Mouse (Mus musculus) kidney, adult 2 months (tissue): ENCODE results near the gene Ndel1. TPM values are rescaled to one million over a fixed set of nuclear protein-coding genes. Genes with fewer than 3 reads are reported as not detected.

Source experiments
- DNase-seq: peaks from one replicate; pipeline ENCODE4 v3.0.0; 2021
- H3K27ac ChIP-seq: fragments of 200-500 bp; 2 replicates; pipeline ENCODE4 v1.5.1; 2012; ENCODE audit warnings: low read depth, low read length, control low read depth, inconsistent platforms; ENCODE audit not compliant: insufficient read depth
- H3K27me3 ChIP-seq: fragments of 200-500 bp; replicated peaks from 2 replicates; pipeline ENCODE4 v1.6.1; 2012; ENCODE audit warnings: mild to moderate bottlenecking, moderate library complexity, low read length, inconsistent platforms; ENCODE audit not compliant: control insufficient read depth, insufficient read depth
- H3K36me3 ChIP-seq: fragments of 200-500 bp; 2 replicates; pipeline ENCODE4 v1.6.1; 2012; ENCODE audit warnings: mild to moderate bottlenecking, moderate library complexity, low read length, inconsistent platforms; ENCODE audit not compliant: control insufficient read depth, insufficient read depth
- H3K4me1 ChIP-seq: fragments of 200-500 bp; 2 replicates; pipeline ENCODE4 v1.6.1; 2011; ENCODE audit warnings: low read length; ENCODE audit not compliant: control insufficient read depth, insufficient read depth
- H3K4me3 ChIP-seq: fragments of 200-500 bp; 2 replicates; pipeline ENCODE4 v1.5.1; 2011; ENCODE audit warnings: mild to moderate bottlenecking, low read depth, low read length, control low read depth; ENCODE audit not compliant: insufficient read depth
- CTCF ChIP-seq: fragments of 200-500 bp; conservative IDR thresholded peaks from 2 replicates; pipeline ENCODE4 v1.5.1; 2011; ENCODE audit warnings: low read depth, mild to moderate bottlenecking, control low read depth, low read length, moderate library complexity, mixed read lengths; ENCODE audit not compliant: insufficient read depth, insufficient read length
- POLR2A ChIP-seq: fragments of 200-500 bp; IDR thresholded peaks from one replicate; pipeline ENCODE4 v1.6.1; 2011; ENCODE audit warnings: low read depth, low read length, control low read depth
- WGBS: fragments of 180-500 bp; shearing (Covaris S2); methylation state at CpG from one replicate; pipeline ENCODE4 v1.1.7; 2018; 5-methylcytosine and 5-hydroxymethylcytosine counted together
- polyA plus RNA-seq: library from polyadenylated mRNA; depleted of rRNA; stranded (reverse); fragments of >200 nt; gene quantifications from 2 replicates; pipeline ENCODE4 v1.2.3, GENCODE M21; 2012

Gene Ndel1
- polyA plus RNA-seq, 1 experiment = 88.9 TPM

DNA sequence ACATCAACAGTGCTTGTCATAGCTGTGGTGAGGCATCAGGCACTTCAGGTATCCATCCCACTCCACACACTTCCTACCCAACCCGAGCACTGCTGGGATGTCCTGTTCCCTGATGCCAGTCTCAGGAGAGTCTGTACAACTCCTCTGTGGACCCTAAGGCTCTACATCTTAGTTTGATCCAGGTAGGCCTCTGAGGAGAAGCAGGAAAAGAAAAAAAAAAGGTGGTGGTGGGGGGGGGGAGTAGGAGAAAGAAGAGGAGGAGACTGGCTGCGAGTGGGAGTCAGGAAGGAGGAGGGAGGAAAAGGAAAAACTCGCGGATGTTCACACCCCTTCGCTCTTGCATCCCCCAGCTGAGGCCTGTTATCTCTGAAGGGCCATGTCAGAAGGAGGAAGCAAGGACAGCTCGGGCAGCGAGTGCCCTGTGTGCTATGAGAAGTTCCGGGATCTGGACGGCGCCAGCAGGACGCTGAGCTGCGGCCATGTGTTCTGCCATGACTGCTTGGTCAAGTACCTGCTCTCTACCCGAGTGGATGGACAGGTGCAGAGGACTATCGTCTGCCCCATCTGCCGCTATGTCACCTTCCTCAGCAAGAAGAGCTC, 20.7 kb upstream of the Ndel1 start:
- DNase-seq = peak; percentile 42
- TF ChIP-seq CTCF = no peak
- TF ChIP-seq POLR2A = no peak

DNA sequence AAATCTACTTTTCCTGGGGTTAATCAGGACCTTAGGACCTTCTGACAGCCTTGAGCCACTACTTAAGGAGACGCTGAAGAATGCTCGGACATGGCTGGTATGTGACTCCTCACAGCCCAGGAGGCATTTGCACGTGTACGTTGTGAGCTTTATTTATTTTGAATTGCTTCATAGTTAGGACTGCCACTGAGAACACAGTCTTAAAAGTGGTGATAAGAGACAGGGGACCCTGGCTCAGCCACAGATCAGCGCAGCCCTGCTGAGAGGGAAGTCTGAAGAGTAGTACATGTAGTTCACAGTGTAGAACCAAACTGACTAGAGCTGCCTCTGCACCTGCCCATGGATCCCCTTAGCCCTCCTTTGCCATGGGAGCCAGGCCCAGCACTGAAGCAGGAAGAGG, 20.2 kb upstream of the Ndel1 start:
- H3K27me3 ChIP-seq = no peaks in the 10 kb centered on the region
- no peaks in the 10 kb centered on the region for H3K4me1 ChIP-seq
- no peak for DNase-seq
- H3K27ac ChIP-seq = no peak overlapping the region
- TF ChIP-seq POLR2A (no peak), CTCF (no peak)
- H3K4me3 ChIP-seq = no peak overlapping the region
- H3K36me3 ChIP-seq = no peaks in the 10 kb centered on the region
- WGBS = 74% methylated on average over 5 of the region's 5 CpGs

More for the DNA sequence above, 20.7 kb upstream of the Ndel1 start:
- H3K27ac ChIP-seq = peak overlapping the region; percentile 21; the same call in 1 of the 2 replicates
- WGBS = 48% methylated on average over 15 of the region's 15 CpGs
- no peaks in the 10 kb centered on the region for H3K27me3 ChIP-seq
- H3K36me3 ChIP-seq = no peaks in the 10 kb centered on the region
- H3K4me3 ChIP-seq = no peak overlapping the region
- H3K4me1 ChIP-seq = no peaks in the 10 kb centered on the region

DNA sequence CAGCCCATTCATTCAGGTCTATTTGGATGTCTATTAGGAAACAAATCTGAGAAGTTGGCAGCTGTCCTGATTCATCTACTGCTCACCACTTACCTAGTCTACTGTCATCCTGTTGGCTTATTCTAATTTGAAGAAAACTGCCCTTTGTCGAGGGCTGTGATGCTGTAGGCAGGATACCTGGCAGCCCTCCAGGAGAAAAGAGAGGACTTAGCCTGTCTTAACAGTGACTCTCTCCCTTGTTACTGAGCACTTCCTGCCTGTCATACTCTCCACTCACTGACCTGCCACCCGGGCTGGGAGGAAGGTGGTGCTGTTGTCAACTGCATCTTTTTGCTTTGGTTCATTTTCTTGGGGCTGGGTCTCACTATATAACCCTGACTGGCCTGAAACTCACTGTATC, 19.0 kb upstream of the Ndel1 start:
- no peak overlapping the region for H3K27ac ChIP-seq
- TF ChIP-seq CTCF (no peak), POLR2A (no peak)
- WGBS = 15% methylated on average over 2 of the region's 2 CpGs
- H3K27me3 ChIP-seq = no peaks in the 10 kb centered on the region
- no peaks in the 10 kb centered on the region for H3K36me3 ChIP-seq
- DNase-seq = peak; percentile 28
- H3K4me1 ChIP-seq = no peaks in the 10 kb centered on the region
- no peak overlapping the region for H3K4me3 ChIP-seq

DNA sequence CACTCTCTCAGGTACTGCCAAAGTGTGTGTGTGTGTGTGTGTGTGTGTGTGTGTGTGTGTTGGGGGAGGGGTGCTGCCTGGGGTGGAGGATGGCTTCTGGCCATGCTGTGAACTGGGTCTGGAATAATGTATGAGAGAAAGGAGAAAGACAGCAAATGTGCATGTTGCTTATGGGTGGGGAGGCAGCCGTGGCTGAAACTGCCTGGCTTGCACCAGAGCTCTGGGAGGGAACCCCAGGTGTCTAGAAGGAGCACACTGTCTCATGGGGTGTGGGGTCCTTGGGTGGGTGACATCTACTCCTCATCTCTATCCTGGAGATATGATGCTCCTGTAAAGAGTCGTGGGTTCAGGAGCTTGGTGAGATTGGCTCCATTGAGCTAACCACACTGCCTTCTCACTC, 17.0 kb upstream of the Ndel1 start:
- H3K36me3 ChIP-seq = no peaks in the 10 kb centered on the region
- no peaks in the 10 kb centered on the region for H3K27me3 ChIP-seq
- H3K27ac ChIP-seq = no peak overlapping the region
- no peak for DNase-seq
- whole genome bisulfite sequencing = 75% methylated on average over 2 of the region's 2 CpGs
- no peaks in the 10 kb centered on the region for H3K4me1 ChIP-seq
- no peak for TF ChIP-seq CTCF
- no peak for TF ChIP-seq POLR2A
- H3K4me3 ChIP-seq = no peak overlapping the region

DNA sequence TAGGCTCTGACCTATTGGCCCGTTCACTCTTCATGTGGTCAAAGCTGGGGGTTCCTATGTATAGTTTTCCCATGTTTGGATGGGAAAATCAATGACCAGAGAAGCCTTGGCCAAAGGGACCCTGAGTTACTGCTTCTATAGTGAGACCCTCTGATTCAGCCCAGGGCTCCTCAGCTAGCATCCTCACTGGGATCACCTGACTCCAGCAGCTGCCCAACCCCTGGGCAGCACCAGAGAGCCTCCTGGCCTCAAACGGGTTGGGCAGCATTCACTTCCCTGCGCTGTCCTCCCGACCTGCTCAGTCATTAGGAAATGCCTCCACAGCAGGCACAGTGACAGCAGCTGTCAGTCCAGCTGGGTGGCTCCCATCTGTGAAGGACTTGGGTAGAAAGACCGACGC, 16.6 kb upstream of the Ndel1 start, which contains the start of gene Rnf222:
TSS of gene Rnf222 (plus strand) at position 301 of the 400 bp plus-strand sequence.
- H3K4me3 ChIP-seq = no peak within 1 kb of the TSS
- H3K36me3 ChIP-seq = no peaks in the 10 kb centered on the region
- TF ChIP-seq CTCF = no peak
- no peak for TF ChIP-seq POLR2A
- H3K4me1 ChIP-seq = no peaks in the 10 kb centered on the region
- H3K27me3 ChIP-seq = no peaks in the 10 kb centered on the region
- H3K27ac ChIP-seq = no peak within 1 kb of the TSS
- no peak for DNase-seq
- WGBS = 42% methylated on average over 6 of the region's 6 CpGs

DNA sequence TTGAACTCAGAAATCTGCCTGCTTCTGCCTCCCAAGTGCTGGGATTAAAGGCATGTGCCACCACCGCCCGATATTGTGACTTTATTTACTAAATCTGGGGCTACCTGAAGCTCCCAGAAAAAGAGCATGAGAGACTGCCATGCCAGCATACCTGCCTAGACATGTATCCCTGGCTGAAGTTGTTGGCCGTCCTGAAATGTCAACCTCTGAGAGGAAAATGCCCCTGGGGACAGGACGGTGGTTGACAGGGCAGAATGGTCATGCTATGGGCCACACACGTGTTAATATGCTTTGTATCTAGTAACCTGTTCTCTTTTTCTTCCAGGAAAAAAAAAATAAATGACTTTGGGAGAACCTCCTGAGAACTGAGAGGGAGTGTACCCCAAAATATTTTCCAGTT, 14.4 kb upstream of the Ndel1 start:
- Histone ChIP-seq H3K27me3 (no peaks in the 10 kb centered on the region), H3K4me1 (no peaks in the 10 kb centered on the region), H3K36me3 (no peaks in the 10 kb centered on the region), H3K27ac (no peak overlapping the region), H3K4me3 (no peak overlapping the region)
- WGBS = 81% methylated on average over 5 of the region's 5 CpGs
- TF ChIP-seq CTCF (no peak), POLR2A (no peak)
- no peak for DNase-seq

DNA sequence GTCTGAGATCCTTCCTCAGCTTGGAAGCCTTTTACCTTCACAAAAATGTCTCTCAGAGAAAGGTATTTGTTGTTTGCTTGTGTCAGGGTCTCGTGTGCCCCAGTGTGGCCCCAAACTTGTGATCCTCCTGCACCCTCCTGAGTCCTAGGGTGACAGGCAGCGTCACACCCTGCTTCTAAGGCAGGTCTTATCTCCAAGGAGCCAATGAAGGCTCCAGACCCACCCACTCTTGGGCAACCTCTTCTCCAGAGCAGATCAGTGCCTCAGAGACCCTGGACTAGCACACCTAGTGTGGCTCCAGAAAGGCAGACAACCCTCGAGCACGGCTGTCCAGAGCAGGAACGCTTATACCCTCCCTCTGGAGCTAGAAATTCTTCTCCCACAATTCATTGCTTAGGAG, 12.7 kb upstream of the Ndel1 start:
- Histone ChIP-seq H3K4me1 (no peaks in the 10 kb centered on the region), H3K27me3 (no peaks in the 10 kb centered on the region), H3K27ac (no peak overlapping the region), H3K36me3 (no peaks in the 10 kb centered on the region), H3K4me3 (no peak overlapping the region)
- WGBS = 87% methylated on average over 5 of the region's 5 CpGs
- no peak for DNase-seq
- TF ChIP-seq CTCF (no peak), POLR2A (no peak)
